Mouse (Mus musculus) retina, embryonic 14.5 days (tissue): ENCODE measurements around the gene Dll1.

ENCODE experiments used
- DNase-seq: peaks from one replicate; pipeline ENCODE4 v3.0.0-alpha.2; 2015; ENCODE audit warnings: low spot score

Dll1 gene

DNA sequence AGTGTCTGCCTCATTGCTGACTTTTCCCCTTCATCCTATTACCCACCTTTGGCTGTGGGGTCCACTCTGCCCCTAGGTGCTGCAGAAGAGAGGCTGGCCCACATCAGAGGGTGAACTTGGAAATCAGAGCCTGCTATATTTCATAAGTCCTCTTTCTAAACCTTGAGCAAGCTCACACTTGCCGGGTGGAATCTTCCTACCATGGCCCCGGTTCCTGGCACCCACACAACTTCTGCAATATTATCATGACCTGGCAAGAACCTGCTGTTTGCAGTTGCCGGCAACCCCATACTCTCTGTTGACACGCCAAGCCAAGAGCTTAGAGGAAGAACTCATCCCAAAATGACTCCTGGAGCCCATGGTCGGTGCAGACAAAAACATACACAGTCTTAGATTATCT, 49.6 kb downstream of the Dll1 start:
- DNase-seq: no peak

- DNase-seq: no peak
Measured at GRCm38 (mm10) chr17:15325976-15326842, 50.5 kb downstream of the Dll1 start.

DNA sequence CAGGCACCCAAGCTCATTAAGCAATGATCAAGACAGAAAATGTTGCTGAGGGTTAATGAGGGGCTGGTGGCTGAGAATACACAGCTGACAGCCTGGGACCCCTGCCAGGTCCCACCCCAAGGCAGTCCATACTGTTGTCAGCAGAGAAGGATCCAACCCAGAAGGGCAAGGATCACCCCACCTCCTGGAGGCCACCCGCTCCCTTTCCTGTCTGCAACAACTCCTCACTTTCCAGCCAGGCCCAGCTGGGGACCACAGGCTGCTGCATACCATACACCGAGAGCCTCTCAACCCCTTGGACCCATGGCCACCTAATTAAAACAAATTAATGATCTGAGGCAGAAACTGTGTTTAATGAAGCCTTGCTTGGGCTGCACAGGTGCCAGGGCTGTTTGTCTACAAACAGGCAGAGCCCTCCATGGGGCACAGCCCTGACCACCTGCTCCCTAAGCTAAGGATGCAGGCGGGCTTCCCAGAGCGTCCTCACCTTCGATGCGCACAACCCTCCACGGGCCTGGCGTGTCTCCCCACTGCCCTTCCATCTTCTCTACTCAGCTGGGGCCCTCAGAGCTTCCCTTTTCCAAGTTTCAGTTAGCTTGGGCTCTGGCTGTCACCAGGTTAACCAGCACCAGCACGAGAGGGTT, 53.4 kb downstream of the Dll1 start:
- peak; percentile 35 for DNase-seq
